Mouse (Mus musculus): ENCODE results near the gene 4933424G06Rik.

DNA sequence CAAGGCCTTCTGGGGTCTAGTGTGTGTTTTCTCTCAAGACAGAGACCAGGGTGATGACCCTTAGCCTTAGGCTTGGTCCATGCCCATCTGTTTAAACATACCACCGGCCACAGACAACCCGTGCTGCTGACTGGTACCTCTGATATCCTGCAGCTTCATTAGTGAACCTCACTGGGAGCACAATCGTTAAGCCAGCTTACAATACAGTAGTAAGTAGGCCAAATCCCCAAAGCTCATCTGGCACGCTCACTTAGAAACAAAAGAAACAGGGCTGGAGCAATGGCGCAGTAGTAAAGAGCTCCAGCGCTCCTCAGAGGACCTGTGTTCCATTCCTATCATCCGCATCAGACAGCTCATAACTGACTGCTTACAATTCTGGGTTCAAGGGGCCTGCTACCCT lies 29.1 kb upstream of the 4933424G06Rik start:
- TF ChIP-seq CTCF (IDR thresholded peaks at IDR 0.05; ENCODE audit: insufficient read depth, low read depth, low read length), result no peak
- no peak for TF ChIP-seq POLR2A (IDR thresholded peaks at IDR 0.05; ENCODE audit: insufficient read depth, low read depth, low read length)

Data from olfactory bulb, adult 2 months (tissue).